Mouse (Mus musculus) MEL (cell line): Measurements from ENCODE around the gene Mdga1. TPM values are rescaled to one million over a fixed set of nuclear protein-coding genes. Genes with fewer than 3 reads are reported as not detected.
"Not testable (repeated sequence)": the region's sequence is repeated elsewhere in the genome, so short reads cannot be mapped to it uniquely, and the experiment has no call there.

Experiments
- DNase-seq: peaks from one replicate; pipeline ENCODE4 v3.0.0; 2011; ENCODE audit warnings: low read depth, low spot score
- H3K27ac ChIP-seq: 2 replicates; pipeline ENCODE4 v1.5.1; 2012; ENCODE audit warnings: low read depth, mild to moderate bottlenecking, control low read depth, low read length, moderate library complexity; ENCODE audit not compliant: control insufficient read depth
- H3K27me3 ChIP-seq, 2 experiments: fragments of 150-350 bp in 1 of 2; sonication (generic) in 1 of 2; 2 replicates each; pipeline ENCODE4 v1.6.1; 2012; ENCODE audit warnings: low read length in 2 of 2, mild to moderate bottlenecking in 2 of 2, improper control_type of control experiment in 1 of 2, moderate library complexity in 1 of 2; ENCODE audit not compliant: insufficient read depth in 2 of 2, control insufficient read depth in 1 of 2
- H3K36me3 ChIP-seq, 2 experiments: 2 replicates each; pipeline ENCODE4 v1.6.1; 2012 to 2014; ENCODE audit warnings: low read length in 2 of 2, improper control_type of control experiment in 1 of 2, inconsistent platforms in 1 of 2, mild to moderate bottlenecking in 1 of 2; ENCODE audit not compliant: insufficient read depth in 2 of 2, control insufficient read depth in 1 of 2
- H3K4me1 ChIP-seq, 2 experiments: fragments of 150-350 bp in 1 of 2; sonication (generic) in 1 of 2; 2 replicates each; pipeline ENCODE4 v1.6.1; 2012; ENCODE audit warnings: low read length in 2 of 2, improper control_type of control experiment in 1 of 2, mild to moderate bottlenecking in 1 of 2; ENCODE audit not compliant: insufficient read depth in 2 of 2, control insufficient read depth in 1 of 2
- H3K4me3 ChIP-seq, 2 experiments: fragments of 150-350 bp in 1 of 2; sonication (generic) in 1 of 2; 2 replicates each; pipeline ENCODE4 v1.5.1; 2012; ENCODE audit warnings: low read depth in 2 of 2, low read length in 2 of 2, mild to moderate bottlenecking in 2 of 2, moderate library complexity in 2 of 2, control low read depth in 1 of 2, improper control_type of control experiment in 1 of 2; ENCODE audit not compliant: control insufficient read depth in 1 of 2, insufficient read depth in 1 of 2
- H3K79me2 ChIP-seq: 2 replicates; pipeline ENCODE4 v1.6.1; 2012; ENCODE audit warnings: mild to moderate bottlenecking, low read length, moderate library complexity; ENCODE audit not compliant: control insufficient read depth, poor library complexity, insufficient read depth
- H3K9ac ChIP-seq: 2 replicates; pipeline ENCODE4 v1.6.1; 2012; ENCODE audit warnings: low read depth, mild to moderate bottlenecking, control low read depth, low read length, moderate library complexity; ENCODE audit not compliant: control insufficient read depth, poor library complexity, severe bottlenecking
- H3K9me3 ChIP-seq: fragments of 150-350 bp; sonication (generic); replicated peaks from 2 replicates; pipeline ENCODE4 v1.6.1; 2012; ENCODE audit warnings: mild to moderate bottlenecking, low read length, improper control_type of control experiment, moderate library complexity; ENCODE audit not compliant: insufficient read depth
- BHLHE40 ChIP-seq: IDR thresholded peaks from 2 replicates; pipeline ENCODE4 v1.6.1; 2012; ENCODE audit warnings: low read depth, mild to moderate bottlenecking, inconsistent platforms, low read length, improper control_type of control experiment, borderline replicate concordance
- CHD2 ChIP-seq: IDR thresholded peaks from 2 replicates; pipeline ENCODE4 v1.6.1; 2011; ENCODE audit warnings: low read length, improper control_type of control experiment
- E2F4 ChIP-seq: IDR thresholded peaks from 2 replicates; pipeline ENCODE4 v1.6.1; 2011; ENCODE audit warnings: low read depth, low read length, improper control_type of control experiment, borderline replicate concordance
- ETS1 ChIP-seq: IDR thresholded peaks from 2 replicates; pipeline ENCODE4 v1.6.1; 2012; ENCODE audit warnings: low read depth, mild to moderate bottlenecking, inconsistent platforms, low read length, improper control_type of control experiment, moderate library complexity
- GABPA ChIP-seq: IDR thresholded peaks from 2 replicates; pipeline ENCODE4 v1.6.1; 2012; ENCODE audit warnings: low read depth, mild to moderate bottlenecking, inconsistent platforms, low read length, improper control_type of control experiment, moderate library complexity
- HCFC1 ChIP-seq: IDR thresholded peaks from 2 replicates; pipeline ENCODE4 v1.6.1; 2012; ENCODE audit warnings: low read depth, mild to moderate bottlenecking, inconsistent platforms, low read length, improper control_type of control experiment, moderate library complexity
- JUND ChIP-seq: IDR thresholded peaks from 2 replicates; pipeline ENCODE4 v1.6.1; 2011; ENCODE audit warnings: low read depth, mild to moderate bottlenecking, improper control_type of control experiment, low read length
- KAT2A ChIP-seq: conservative IDR thresholded peaks from 2 replicates; pipeline ENCODE4 v1.6.1; 2012; ENCODE audit warnings: low read depth, low read length, improper control_type of control experiment, inconsistent platforms
- MAX ChIP-seq: IDR thresholded peaks from 2 replicates; pipeline ENCODE4 v1.6.1; 2011; ENCODE audit warnings: low read length, improper control_type of control experiment
- MAZ ChIP-seq: IDR thresholded peaks from 2 replicates; pipeline ENCODE4 v1.6.1; 2012; ENCODE audit warnings: low read depth, mild to moderate bottlenecking, inconsistent platforms, low read length, improper control_type of control experiment
- MEF2A ChIP-seq: IDR thresholded peaks from 2 replicates; pipeline ENCODE4 v1.6.1; 2014; ENCODE audit warnings: low read depth, mild to moderate bottlenecking, inconsistent platforms, low read length, improper control_type of control experiment; ENCODE audit not compliant: poor library complexity, insufficient replicate concordance, severe bottlenecking; ENCODE audit errors: extremely low read depth
- MXI1 ChIP-seq: IDR thresholded peaks from 2 replicates; pipeline ENCODE4 v1.6.1; 2011; ENCODE audit warnings: mild to moderate bottlenecking, low read depth, low read length, improper control_type of control experiment
- MYB ChIP-seq: IDR thresholded peaks from 2 replicates; pipeline ENCODE4 v1.6.1; 2011; ENCODE audit warnings: mild to moderate bottlenecking, low read depth, low read length, improper control_type of control experiment
- NELFE ChIP-seq: IDR thresholded peaks from 2 replicates; pipeline ENCODE4 v1.6.1; 2011; ENCODE audit warnings: low read depth, low read length, improper control_type of control experiment
- POLR2A ChIP-seq, 2 experiments: IDR thresholded peaks; 2 replicates each; pipeline ENCODE4 v1.6.1; 2011 to 2012; ENCODE audit warnings: low read length in 2 of 2, mild to moderate bottlenecking in 2 of 2, control low read depth in 1 of 2, improper control_type of control experiment in 1 of 2, low read depth in 1 of 2, moderate library complexity in 1 of 2; ENCODE audit not compliant: control insufficient read depth in 1 of 2, insufficient read depth in 1 of 2, poor library complexity in 1 of 2
- POLR2AphosphoS2 ChIP-seq: IDR thresholded peaks from 2 replicates; pipeline ENCODE4 v1.6.1; 2011; ENCODE audit warnings: low read length, improper control_type of control experiment
- SMC3 ChIP-seq: IDR thresholded peaks from 2 replicates; pipeline ENCODE4 v1.6.1; 2011; ENCODE audit warnings: low read depth, low read length, improper control_type of control experiment
- TAL1 ChIP-seq: IDR thresholded peaks from 2 replicates; pipeline ENCODE4 v1.6.1; 2012; ENCODE audit warnings: mild to moderate bottlenecking, inconsistent platforms, low read length, moderate library complexity, mixed read lengths
- TCF12 ChIP-seq: IDR thresholded peaks from 2 replicates; pipeline ENCODE4 v1.6.1; 2014; ENCODE audit warnings: low read depth, mild to moderate bottlenecking, inconsistent platforms, low read length, improper control_type of control experiment, moderate library complexity
- USF2 ChIP-seq, 2 experiments: IDR thresholded peaks; 2 replicates each; pipeline ENCODE4 v1.6.1; 2011 to 2012; ENCODE audit warnings: improper control_type of control experiment in 2 of 2, low read length in 2 of 2, borderline replicate concordance in 1 of 2, inconsistent platforms in 1 of 2, low read depth in 1 of 2, mild to moderate bottlenecking in 1 of 2; ENCODE audit not compliant: insufficient read depth in 1 of 2
- ZNF384 ChIP-seq: IDR thresholded peaks from 2 replicates; pipeline ENCODE4 v1.6.1; 2012; ENCODE audit warnings: low read depth, mild to moderate bottlenecking, inconsistent platforms, low read length, improper control_type of control experiment
- polyA plus RNA-seq, 2 experiments: library from polyadenylated mRNA; stranded (reverse) in 1 of 2; unstranded in 1 of 2; fragments of >175 nt in 1 of 2; fragments of >200 nt in 1 of 2; gene quantifications; 2 replicates each; pipeline versions ENCODE4 v1.2.1 to v1.2.4; 2012; ENCODE audit warnings: low replicate concordance in 2 of 2, low read depth in 1 of 2; ENCODE audit not compliant: insufficient read length in 2 of 2, insufficient read depth in 1 of 2, missing spikeins in 1 of 2
- total RNA-seq: library from RNA; depleted of rRNA; stranded (reverse); fragments of 300-350 nt; gene quantifications from 2 replicates; pipeline ENCODE4 v1.2.3, GENCODE M21; 2012; rRNA removed

Mdga1 gene
- total and polyA plus RNA-seq, 3 experiments, result 0.27 to 2.3 TPM; not detected in 1

DNA sequence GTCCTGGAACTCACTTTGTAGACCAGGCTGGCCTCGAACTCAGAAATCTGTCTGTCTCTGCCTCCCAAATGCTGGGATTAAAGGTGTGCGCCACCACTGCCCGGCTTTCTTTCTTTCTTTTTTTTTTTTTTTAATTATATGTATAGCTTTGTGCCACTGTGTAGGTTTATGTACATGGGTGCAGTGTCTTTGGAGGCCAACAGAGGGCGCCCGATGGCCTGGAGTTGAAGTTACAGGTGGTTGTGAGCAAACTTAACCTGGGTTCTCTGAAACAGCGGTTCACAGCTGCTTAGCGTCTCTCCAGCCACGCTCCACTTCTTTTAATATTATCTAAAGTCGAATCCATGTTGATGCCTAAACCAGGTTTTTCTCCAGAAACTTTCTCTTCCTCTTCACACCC is 185.1 kb downstream of the Mdga1 start (continued):
- no peak for TF ChIP-seq MEF2A
- no peak for TF ChIP-seq GABPA
- TF ChIP-seq HCFC1, result no peak
- peak; percentile 12; the same call in 1 of the 2 replicates for TF ChIP-seq ZNF384
- TF ChIP-seq ETS1, result no peak
- no peak for TF ChIP-seq MYB
- no peak for TF ChIP-seq POLR2AphosphoS2
- no peak for TF ChIP-seq JUND
- TF ChIP-seq POLR2A (IDR thresholded peaks at IDR 0.05; ENCODE audit: control insufficient read depth in 1 of 2, insufficient read depth in 1 of 2, low read depth in 1 of 2, low read length in 2 of 2, poor library complexity in 1 of 2), result no peak
- TF ChIP-seq CHD2, result no peak
- no peak for TF ChIP-seq BHLHE40
- TF ChIP-seq MAX, result no peak
- no peak for TF ChIP-seq TAL1
- TF ChIP-seq KAT2A, result no peak
- no peak for TF ChIP-seq E2F4
- no peak for TF ChIP-seq MXI1
- no peak for TF ChIP-seq NELFE
- TF ChIP-seq, all 39 proteins: peak for 5

DNA sequence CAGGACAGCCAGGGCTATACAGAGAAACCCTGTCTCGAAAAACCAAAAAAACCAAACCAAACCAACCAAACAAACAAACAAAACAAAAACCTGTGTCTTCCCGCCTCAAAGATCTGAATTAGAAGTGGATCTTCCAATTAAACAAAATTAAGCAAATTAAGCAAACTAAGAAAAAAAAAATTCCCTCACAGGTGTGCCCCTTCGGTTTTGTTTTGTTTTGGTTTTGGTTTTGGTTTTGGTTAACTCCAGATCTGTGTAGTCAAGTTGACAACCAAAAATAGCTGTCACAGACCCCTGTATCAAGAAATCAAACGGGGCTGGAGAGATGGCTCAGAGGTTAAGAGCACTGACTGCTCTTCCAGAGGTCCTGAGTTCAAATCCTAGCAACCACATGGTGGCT is 188.4 kb downstream of the Mdga1 start:
- not testable (repeated sequence) for H3K4me3 ChIP-seq, H3K79me2 ChIP-seq, H3K4me1 ChIP-seq, H3K27ac ChIP-seq, H3K27me3 ChIP-seq, H3K36me3 ChIP-seq, H3K9me3 ChIP-seq, DNase-seq, H3K9ac ChIP-seq

DNA sequence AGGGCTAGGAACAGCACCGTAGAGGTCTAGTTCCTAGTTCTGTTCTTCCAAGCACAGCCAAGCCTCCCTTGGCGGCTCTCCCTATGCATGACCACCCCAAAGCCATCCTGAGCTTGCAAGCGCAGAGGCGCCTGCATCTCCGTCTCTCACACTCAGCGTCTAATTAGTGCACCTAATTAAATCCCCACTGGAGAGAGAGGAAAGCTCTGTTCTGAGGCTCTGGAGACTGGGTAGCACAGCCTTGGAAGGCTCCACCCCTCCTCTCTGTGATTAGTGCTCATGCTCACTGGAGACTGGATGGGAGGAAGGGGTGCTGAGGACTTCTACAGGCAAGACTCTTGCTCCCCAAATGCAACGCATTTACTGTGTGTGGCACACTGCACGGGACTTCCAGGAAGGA is 191.9 kb downstream of the Mdga1 start:
- Histone ChIP-seq H3K36me3 (no peaks in the 10 kb centered on the region), H3K4me3 (no peak overlapping the region), H3K4me1 (peaks cover 0 to 2% of the 10 kb centered on the region in 2 experiments; a peak in 1 of 4 replicates), H3K27ac (no peak overlapping the region), H3K79me2 (no peaks in the 10 kb centered on the region), H3K27me3 (peaks cover 0 to 5% of the 10 kb centered on the region in 2 experiments; a peak in 2 of 4 replicates), H3K9me3 (no peaks in the 10 kb centered on the region), H3K9ac (no peak overlapping the region)
- DNase-seq, result no peak
- TF ChIP-seq SMC3 (no peak), USF2 (IDR thresholded peaks at IDR 0.05; ENCODE audit: borderline replicate concordance in 1 of 2, insufficient read depth in 1 of 2, low read depth in 1 of 2, low read length in 2 of 2) (no peak), TCF12 (no peak), ZNF384 (no peak), NELFE (no peak), MAZ (no peak)

Other genes starting within 250 kb of the Mdga1 start
- 28.3 and 31.7 TPM in 2 replicates for gene Zfand3, start 34.6 kb upstream of the Mdga1 start, total RNA-seq
- gene Zfand3, start 34.6 kb upstream of the Mdga1 start, polyA plus RNA-seq, result 10 to 100 TPM in 1 of 2 experiments, not detected in 1; 48.8 TPM